13 mouse cellular contexts compared by ENCODE assay signal in the genomic region with DNA sequence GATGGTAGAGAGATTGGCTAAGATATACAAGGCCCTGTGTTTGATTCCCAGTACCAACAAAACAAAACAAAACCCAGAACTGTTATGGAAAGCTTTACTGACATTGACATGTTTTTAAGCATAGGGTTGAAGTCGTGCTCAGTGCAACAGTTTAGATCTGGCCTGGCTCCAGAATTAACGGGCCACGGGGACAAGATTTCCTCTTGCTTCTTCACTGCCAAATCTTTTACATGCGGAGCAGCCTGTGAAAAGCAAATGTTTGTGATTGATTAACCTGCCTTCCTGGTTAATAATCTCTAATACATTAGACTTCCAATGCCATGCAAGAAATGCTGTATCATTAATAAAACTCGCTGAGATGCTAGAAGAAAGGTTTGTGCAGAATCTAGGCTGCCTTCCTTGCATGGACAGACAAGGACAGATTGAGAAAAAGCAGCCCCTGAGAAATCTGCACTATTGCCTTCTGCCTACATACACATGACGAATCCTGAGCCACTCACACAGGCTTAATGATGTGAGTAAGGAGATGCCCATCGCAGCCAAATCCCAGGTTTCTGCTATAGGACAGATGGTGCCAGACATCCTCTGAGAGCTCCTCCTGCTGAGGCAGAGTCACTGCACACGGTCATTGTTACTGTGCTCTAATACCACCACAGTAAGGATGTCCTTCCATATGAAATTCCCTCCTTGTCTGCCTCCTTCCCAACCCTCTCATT.
DNase-seq lines count a peak whose midpoint lies in the region; ATAC-seq and TF ChIP-seq lines count a peak whose summit lies in the region.
"Had no signal": no experiment of that assay in that cellular context is flagged by ENCODE, and none has a peak within 500 bp of the region (broad histone marks: within the 10 kb centered on the region; RNA-seq: fewer than 3 reads in every experiment).

No protein-coding gene starts in this region.

- 0 out of 2 replicates have a peak, but pooled peaks cover 4% of the 10 kb centered on the region for H3K4me1 ChIP-seq in forebrain, embryonic 15.5 days
- no peaks in the 10 kb centered on the region for H3K4me1 ChIP-seq in forebrain, embryonic 12.5 days
- H3K4me1 ChIP-seq in forebrain, embryonic 16.5 days (replicated peaks; ENCODE audit: control insufficient read depth, insufficient read depth, low read length): 0 out of 2 replicates have a peak, but pooled peaks cover 3% of the 10 kb centered on the region
- H3K4me1 ChIP-seq: liver, embryonic 15.5 days had no signal

- no peak overlapping the region; the same call in 1 of the 2 replicates for H3K27ac ChIP-seq in forebrain, embryonic 15.5 days (replicated peaks)
- no peak overlapping the region for H3K27ac ChIP-seq in forebrain, embryonic 12.5 days
- peak overlapping the region; percentile 23; the same call in 1 of the 2 replicates for H3K27ac ChIP-seq in layer of hippocampus, adult 2 months
- no peak overlapping the region for H3K27ac ChIP-seq in forebrain, embryonic 16.5 days (ENCODE audit: low read length)
- H3K27ac ChIP-seq: heart, adult 2 months; kidney, postnatal 0 days; liver, embryonic 15.5 days had no signal

- TF ChIP-seq CTCF in layer of hippocampus, adult 2 months (conservative IDR thresholded peaks at IDR 0.05): no peak

- 0 out of 2 replicates have a peak, but pooled peaks have one; percentile 13 for ATAC-seq in forebrain, embryonic 15.5 days (replicated peaks)
- ATAC-seq in forebrain, embryonic 12.5 days (ENCODE audit: low FRiP score): no peak
- ATAC-seq in forebrain, embryonic 16.5 days: peak; percentile 50
- ATAC-seq: CD4-positive, CD25-positive, alpha-beta regulatory T cell, adult 4 months had no signal

- H3K9me3 ChIP-seq in forebrain, embryonic 15.5 days: no peaks in the 10 kb centered on the region
- no peaks in the 10 kb centered on the region for H3K9me3 ChIP-seq in forebrain, embryonic 12.5 days
- no peaks in the 10 kb centered on the region for H3K9me3 ChIP-seq in forebrain, embryonic 16.5 days (ENCODE audit: control insufficient read depth, low read length)
- H3K9me3 ChIP-seq: liver, embryonic 15.5 days had no signal

- no peaks in the 10 kb centered on the region for H3K27me3 ChIP-seq in forebrain, embryonic 15.5 days
- H3K27me3 ChIP-seq in forebrain, embryonic 12.5 days: no peaks in the 10 kb centered on the region
- H3K27me3 ChIP-seq in forebrain, embryonic 16.5 days (replicated peaks; ENCODE audit: control insufficient read depth, insufficient read depth, low read length): no peaks in the 10 kb centered on the region
- H3K27me3 ChIP-seq: liver, embryonic 15.5 days had no signal

- no peak overlapping the region for H3K4me3 ChIP-seq in forebrain, embryonic 15.5 days
- no peak overlapping the region for H3K4me3 ChIP-seq in forebrain, embryonic 12.5 days (replicated peaks)
- no peak overlapping the region for H3K4me3 ChIP-seq in layer of hippocampus, adult 2 months
- no peak overlapping the region for H3K4me3 ChIP-seq in forebrain, embryonic 16.5 days (replicated peaks; ENCODE audit: low read length)
- H3K4me3 ChIP-seq: heart, adult 2 months; liver, embryonic 15.5 days had no signal

- 49% methylated on average over 8 of the region's 8 CpGs for WGBS in forebrain, embryonic 15.5 days
- WGBS in forebrain, embryonic 12.5 days: 76% methylated on average over 8 of the region's 8 CpGs
- 49% methylated on average over 8 of the region's 8 CpGs for WGBS in forebrain, embryonic 16.5 days

- H3K36me3 ChIP-seq in forebrain, embryonic 15.5 days: no peaks in the 10 kb centered on the region
- H3K36me3 ChIP-seq in forebrain, embryonic 12.5 days (replicated peaks): no peaks in the 10 kb centered on the region
- no peaks in the 10 kb centered on the region for H3K36me3 ChIP-seq in forebrain, embryonic 16.5 days (ENCODE audit: control insufficient read depth, insufficient read depth)
- H3K36me3 ChIP-seq: liver, embryonic 15.5 days had no signal

- H3K4me2 ChIP-seq in forebrain, embryonic 15.5 days (replicated peaks): no peak overlapping the region
- H3K4me2 ChIP-seq in forebrain, embryonic 12.5 days: no peak overlapping the region
- no peak overlapping the region for H3K4me2 ChIP-seq in forebrain, embryonic 16.5 days (ENCODE audit: low read length)
- H3K4me2 ChIP-seq: liver, embryonic 15.5 days had no signal

- DNase-seq in layer of hippocampus, adult 2 months (ENCODE audit: low spot score in 2 of 2): peak in 1 of 2 experiments; percentile 29
- no peak for DNase-seq in layer of hippocampus, postnatal 25 days (ENCODE audit: extremely low spot score in 1 of 2, low spot score in 1 of 2)
- peak; percentile 33 for DNase-seq in 3T3-L1 (ENCODE audit: low read depth, low spot score)
- no peak for DNase-seq in gastrocnemius, postnatal 10 days
- DNase-seq in adrenal gland, adult 18-20 months (ENCODE audit: low spot score in 2 of 2): no peak
- DNase-seq: heart, adult 2 months; heart, postnatal 10 days had no signal

- no peak overlapping the region for H3K9ac ChIP-seq in forebrain, embryonic 15.5 days (replicated peaks)
- H3K9ac ChIP-seq in forebrain, embryonic 12.5 days: no peak overlapping the region
- H3K9ac ChIP-seq in forebrain, embryonic 16.5 days (replicated peaks; ENCODE audit: low read depth, low read length): no peak overlapping the region
- H3K9ac ChIP-seq: liver, embryonic 15.5 days had no signal
